Mouse (Mus musculus) bone marrow macrophage, adult 2 months (primary cell): ENCODE results near the gene A930018P22Rik.

Source experiments
- CTCF ChIP-seq: IDR thresholded peaks from 2 replicates; pipeline ENCODE4 v1.5.1; 2012; ENCODE audit warnings: low read depth, mild to moderate bottlenecking, low read length, moderate library complexity
- POLR2A ChIP-seq: IDR thresholded peaks from 2 replicates; pipeline ENCODE4 v1.6.1; 2012; ENCODE audit warnings: mild to moderate bottlenecking, low read depth, low read length, borderline replicate concordance

- TF ChIP-seq CTCF (no peak), POLR2A (no peak)
These were observed 50.9 kb downstream of the A930018P22Rik start for GRCm38 (mm10) chr2:104173431-104173830.
